Mouse (Mus musculus) C2C12 (cell line): ENCODE data around the gene Klk1b9.

Experiments
- CEBPB ChIP-seq: IDR thresholded peaks from one replicate; pipeline ENCODE4 v1.6.1; 2011; ENCODE audit warnings: low read depth, mild to moderate bottlenecking, control low read depth, moderate library complexity
- CTCF ChIP-seq: IDR thresholded peaks from one replicate; pipeline ENCODE4 v1.5.1; 2011; ENCODE audit not compliant: control insufficient read depth, insufficient read depth, insufficient read length
- FOSL1 ChIP-seq: IDR thresholded peaks from one replicate; pipeline ENCODE4 v1.8.0; 2011; ENCODE audit warnings: mild to moderate bottlenecking, low read length; ENCODE audit not compliant: poor library complexity, insufficient read depth, severe bottlenecking
- MAX ChIP-seq: IDR thresholded peaks from one replicate; pipeline ENCODE4 v1.6.1; 2011; ENCODE audit warnings: mild to moderate bottlenecking, control low read depth
- MYOD1 ChIP-seq: IDR thresholded peaks from one replicate; pipeline ENCODE4 v1.6.1; 2011; ENCODE audit warnings: low read depth; ENCODE audit not compliant: control insufficient read depth, insufficient read length
- MYOG ChIP-seq: IDR thresholded peaks from one replicate; pipeline ENCODE4 v1.6.1; 2011; ENCODE audit not compliant: control insufficient read depth, insufficient read length; ENCODE audit errors: extremely low read depth
- USF1 ChIP-seq: IDR thresholded peaks from one replicate; pipeline ENCODE4 v1.6.1; 2011; ENCODE audit warnings: low read depth, mild to moderate bottlenecking, control low read depth, moderate library complexity

GRCm38 (mm10) chr7:44004847-44005246, 29.0 kb downstream of the Klk1b9 start:
- no peak for TF ChIP-seq MYOD1
- TF ChIP-seq CTCF: no peak
- TF ChIP-seq FOSL1: no peak
- TF ChIP-seq MAX: no peak
- no peak for TF ChIP-seq MYOG
- no peak for TF ChIP-seq USF1
- TF ChIP-seq CEBPB: no peak
